Mouse (Mus musculus) intestine, embryonic 14.5 days (tissue): Measurements from ENCODE around the gene Gpr137b. TPM values are rescaled to one million over a fixed set of nuclear protein-coding genes. Genes with fewer than 3 reads are reported as not detected.
"Not testable (repeated sequence)": the region's sequence is repeated elsewhere in the genome, so short reads cannot be mapped to it uniquely, and the experiment has no call there.

Experiments used
- ATAC-seq: fragments of 200-750 bp; cut with Nextera tagmentation; replicated peaks from 2 replicates; pipeline ENCODE4 v1.8.0; 2017; ENCODE audit warnings: low read depth, moderate number of reproducible peaks, moderate TSS enrichment, moderate library complexity; ENCODE audit not compliant: low FRiP score, low TSS enrichment
- DNase-seq: peaks from one replicate; pipeline ENCODE4 v3.0.0-alpha.2; 2018; ENCODE audit warnings: low spot score
- H3K27ac ChIP-seq: fragments of 300-500 bp; sonication (generic); 2 replicates; pipeline ENCODE4 v1.5.1; 2014; ENCODE audit warnings: low read depth, mild to moderate bottlenecking, control low read depth
- H3K27me3 ChIP-seq: fragments of 300-500 bp; sonication (generic); replicated peaks from 2 replicates; pipeline ENCODE4 v1.6.1; 2014; ENCODE audit warnings: low read length, control low read depth; ENCODE audit not compliant: control insufficient read depth, insufficient read depth
- H3K36me3 ChIP-seq: fragments of 300-500 bp; sonication (generic); 2 replicates; pipeline ENCODE4 v1.6.1; 2014; ENCODE audit warnings: low read length, control low read depth; ENCODE audit not compliant: control insufficient read depth, insufficient read depth
- H3K4me1 ChIP-seq: fragments of 300-500 bp; sonication (generic); replicated peaks from 2 replicates; pipeline ENCODE4 v1.6.1; 2014; ENCODE audit warnings: low read length, control low read depth, mixed read lengths; ENCODE audit not compliant: control insufficient read depth, insufficient read depth
- H3K4me2 ChIP-seq: fragments of 300-500 bp; sonication (generic); 2 replicates; pipeline ENCODE4 v1.6.1; 2014; ENCODE audit warnings: low read length
- H3K4me3 ChIP-seq: fragments of 300-500 bp; sonication (generic); 2 replicates; pipeline ENCODE4 v1.5.1; 2014; ENCODE audit warnings: low read depth, low read length, control low read depth, mixed read lengths
- H3K9ac ChIP-seq: fragments of 300-500 bp; sonication (generic); 2 replicates; pipeline ENCODE4 v1.6.1; 2014; ENCODE audit warnings: mild to moderate bottlenecking, low read length
- H3K9me3 ChIP-seq: fragments of 300-500 bp; sonication (generic); 2 replicates; pipeline ENCODE4 v1.6.1; 2016; ENCODE audit warnings: low read length, control low read depth; ENCODE audit not compliant: control insufficient read depth
- WGBS: fragments of 180-500 bp; shearing (Covaris S2); extraction: QIAGEN DNeasy Blood & Tissue Kit; methylation state at CpG from one replicate; pipeline ENCODE4 v1.1.7; 2014; 5-methylcytosine and 5-hydroxymethylcytosine counted together
- polyA plus RNA-seq: library from polyadenylated mRNA; unstranded; fragments of >200 nt; fragmentation: Nextera tagmentation; extraction: Ambion mirVana; gene quantifications from 2 replicates; pipeline ENCODE4 v1.2.1, GENCODE M21; 2014

The Gpr137b gene
- polyA plus RNA-seq, 1 experiment from 2014 or later: 8.2 TPM

DNA sequence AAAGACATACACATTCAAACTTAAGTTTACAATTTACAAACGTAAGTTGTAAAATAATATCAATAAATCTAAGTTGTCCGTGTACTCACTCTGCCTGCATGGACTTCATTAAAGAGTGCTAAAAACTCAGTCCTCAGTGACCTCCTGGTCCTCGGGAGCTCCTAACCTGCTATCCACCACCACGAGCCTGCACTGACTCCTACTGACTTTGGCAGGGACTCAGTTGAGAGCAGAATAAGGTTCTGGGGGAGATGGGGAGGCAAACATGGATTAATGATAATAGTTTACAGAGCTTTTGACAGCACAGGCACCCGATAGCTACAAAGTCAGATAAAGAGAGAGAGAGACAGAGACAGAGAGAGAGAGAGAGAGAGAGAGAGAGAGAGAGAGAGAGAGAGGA, 16.6 kb downstream of the Gpr137b start:
- 79% methylated on average over 5 of the region's 5 CpGs for WGBS

DNA sequence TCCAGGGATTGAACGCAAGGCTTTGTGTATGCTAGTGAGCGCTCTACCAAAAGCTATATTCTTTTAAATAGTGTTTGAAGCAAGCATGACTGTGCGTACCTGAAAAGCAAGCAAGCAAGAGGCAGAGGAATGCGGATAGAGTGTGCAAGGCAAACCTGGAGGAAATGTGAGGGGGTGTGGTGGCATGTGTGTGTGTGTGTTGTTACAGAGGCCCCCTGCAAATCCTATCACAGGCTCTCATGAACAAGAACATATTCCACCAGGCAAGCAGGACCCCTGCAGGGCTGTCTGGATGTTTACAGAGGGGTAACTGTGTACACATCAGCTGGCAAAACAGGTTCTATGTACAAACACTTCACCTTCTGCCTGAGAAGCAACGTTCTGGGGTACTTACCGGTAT, 19.8 kb downstream of the Gpr137b start:
- not testable (repeated sequence) for H3K27me3 ChIP-seq, H3K4me1 ChIP-seq, H3K4me2 ChIP-seq, H3K4me3 ChIP-seq, H3K27ac ChIP-seq, ATAC-seq, H3K36me3 ChIP-seq, H3K9me3 ChIP-seq, DNase-seq, H3K9ac ChIP-seq
- 68% methylated on average over 5 of the region's 6 CpGs for WGBS

More for the DNA sequence above, 16.6 kb downstream of the Gpr137b start:
- Histone ChIP-seq H3K27me3 (no peaks in the 10 kb centered on the region), H3K27ac (no peak overlapping the region), H3K9me3 (no peaks in the 10 kb centered on the region), H3K9ac (no peak overlapping the region), H3K36me3 (no peaks in the 10 kb centered on the region), H3K4me3 (no peak overlapping the region), H3K4me1 (no peaks in the 10 kb centered on the region), H3K4me2 (no peak overlapping the region)
- ATAC-seq (no peak), DNase-seq (no peak)

DNA sequence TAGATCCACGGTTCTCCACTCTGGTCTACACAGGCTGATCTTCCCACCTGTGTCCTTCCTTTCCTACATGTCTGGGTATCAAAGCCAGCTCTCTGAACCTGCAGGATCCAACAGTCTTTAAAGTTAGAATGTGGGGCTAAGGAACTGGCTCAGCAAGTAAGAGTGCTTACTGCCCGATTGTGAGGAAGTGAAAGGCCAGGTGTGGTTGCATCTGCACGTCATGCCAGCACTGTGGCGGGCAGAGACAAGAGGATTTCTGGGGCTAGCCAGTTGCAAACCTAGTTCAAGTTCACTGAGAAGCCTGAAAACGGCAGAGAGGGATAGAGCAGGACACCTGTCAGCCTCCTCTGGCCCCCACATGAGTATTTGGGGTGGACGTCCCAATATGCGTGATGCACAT, 22.4 kb downstream of the Gpr137b start:
- H3K27ac ChIP-seq, ATAC-seq, H3K4me3 ChIP-seq, DNase-seq, H3K27me3 ChIP-seq, H3K9me3 ChIP-seq, H3K4me2 ChIP-seq, H3K36me3 ChIP-seq, H3K9ac ChIP-seq, H3K4me1 ChIP-seq: not testable (repeated sequence)
- WGBS: 91% methylated on average over 7 of the region's 7 CpGs

DNA sequence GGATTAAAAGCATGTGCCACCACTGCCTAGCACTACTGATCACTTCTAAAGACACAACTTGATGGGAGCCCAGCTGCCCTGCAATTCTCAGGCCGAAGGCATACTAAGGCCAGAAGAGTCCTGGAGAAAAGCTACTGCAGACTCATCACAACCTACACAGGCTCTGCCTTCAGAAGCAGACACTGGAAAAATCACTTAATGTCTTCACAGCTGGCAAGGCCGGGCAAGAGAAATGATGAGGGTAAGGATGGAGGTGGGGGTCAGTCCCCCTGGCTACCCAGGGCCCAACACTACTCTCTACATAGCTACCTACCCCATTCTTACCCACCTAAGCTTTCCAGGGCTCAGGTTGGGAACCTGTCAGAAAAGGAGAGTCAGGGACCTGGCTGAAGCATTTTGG, 27.4 kb downstream of the Gpr137b start:
- not testable (repeated sequence) for H3K4me2 ChIP-seq, H3K27me3 ChIP-seq, H3K4me1 ChIP-seq, H3K9ac ChIP-seq, H3K4me3 ChIP-seq, ATAC-seq, H3K36me3 ChIP-seq, DNase-seq, H3K9me3 ChIP-seq, H3K27ac ChIP-seq
- WGBS: 96% methylated on average over 2 of the region's 2 CpGs

DNA sequence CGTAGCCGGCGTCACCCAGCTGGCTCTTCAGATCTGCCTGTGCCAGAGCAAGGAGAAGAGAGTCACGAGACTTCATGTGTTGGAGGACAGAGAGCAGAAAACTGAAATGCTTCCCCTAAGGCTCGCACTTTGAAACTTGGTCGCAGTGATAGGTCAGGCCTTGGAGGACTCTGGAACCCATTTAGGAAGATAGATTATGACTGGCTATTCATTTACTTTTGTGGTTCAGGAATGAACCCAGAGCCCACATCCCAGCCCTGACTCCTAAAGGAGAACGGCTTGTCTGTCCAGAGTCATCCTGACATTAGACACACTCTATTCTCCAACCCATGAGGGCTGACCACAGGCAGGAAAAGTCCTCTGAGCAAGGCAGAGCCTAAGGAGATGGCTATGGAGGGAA, 30.3 kb downstream of the Gpr137b start:
- DNase-seq, ATAC-seq, H3K27ac ChIP-seq, H3K9me3 ChIP-seq, H3K27me3 ChIP-seq, H3K4me1 ChIP-seq, H3K4me3 ChIP-seq, H3K4me2 ChIP-seq, H3K36me3 ChIP-seq, H3K9ac ChIP-seq: not testable (repeated sequence)
- WGBS: 88% methylated on average over 7 of the region's 7 CpGs

DNA sequence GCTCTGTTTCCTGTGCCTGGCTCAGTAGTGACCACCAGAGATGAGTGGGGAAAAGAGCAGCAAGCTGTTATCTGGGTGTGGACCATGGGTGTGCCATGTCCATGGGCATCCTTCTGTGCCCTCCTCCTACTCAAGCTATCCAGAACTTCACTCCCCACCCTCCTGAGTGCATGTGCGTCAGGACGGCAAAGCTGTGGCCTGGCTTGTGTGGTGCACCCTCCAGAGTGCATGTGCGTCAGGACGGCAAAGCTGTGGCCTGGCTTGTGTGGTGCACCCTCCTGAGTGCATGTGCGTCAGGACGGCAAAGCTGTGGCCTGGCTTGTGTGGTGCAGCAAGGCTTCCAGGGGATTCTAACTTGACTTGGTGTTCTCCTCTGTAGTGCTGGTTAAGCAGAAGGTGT, 31.6 kb downstream of the Gpr137b start:
- WGBS: 97% methylated on average over 6 of the region's 6 CpGs
- H3K9me3 ChIP-seq, ATAC-seq, H3K4me1 ChIP-seq, H3K27me3 ChIP-seq, H3K4me3 ChIP-seq, H3K4me2 ChIP-seq, H3K36me3 ChIP-seq, H3K27ac ChIP-seq, DNase-seq, H3K9ac ChIP-seq: not testable (repeated sequence)

DNA sequence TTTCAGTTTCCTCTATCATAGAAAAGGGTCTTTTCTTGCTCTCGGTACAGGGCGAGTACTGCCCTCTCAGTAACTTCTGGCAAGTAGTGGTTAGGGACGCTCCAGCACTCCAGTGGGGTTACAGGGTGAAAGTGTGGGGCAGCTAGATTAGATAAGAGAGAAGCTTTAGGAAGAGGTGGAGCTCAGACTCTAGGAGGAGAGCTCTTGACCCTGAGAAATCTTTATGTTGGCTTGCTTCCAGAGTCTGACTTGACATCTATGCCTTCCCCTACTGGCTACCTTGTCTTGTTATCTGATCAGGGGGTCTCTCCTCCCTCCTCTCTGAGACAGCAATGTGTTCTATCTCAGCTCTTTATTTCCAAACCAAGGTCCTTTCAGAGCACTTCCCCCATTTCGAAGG, 33.8 kb downstream of the Gpr137b start:
- H3K9me3 ChIP-seq, H3K4me3 ChIP-seq, H3K36me3 ChIP-seq, H3K4me2 ChIP-seq, DNase-seq, H3K27me3 ChIP-seq, H3K9ac ChIP-seq, ATAC-seq, H3K27ac ChIP-seq, H3K4me1 ChIP-seq: not testable (repeated sequence)
- WGBS: 78% methylated on average over 4 of the region's 4 CpGs

DNA sequence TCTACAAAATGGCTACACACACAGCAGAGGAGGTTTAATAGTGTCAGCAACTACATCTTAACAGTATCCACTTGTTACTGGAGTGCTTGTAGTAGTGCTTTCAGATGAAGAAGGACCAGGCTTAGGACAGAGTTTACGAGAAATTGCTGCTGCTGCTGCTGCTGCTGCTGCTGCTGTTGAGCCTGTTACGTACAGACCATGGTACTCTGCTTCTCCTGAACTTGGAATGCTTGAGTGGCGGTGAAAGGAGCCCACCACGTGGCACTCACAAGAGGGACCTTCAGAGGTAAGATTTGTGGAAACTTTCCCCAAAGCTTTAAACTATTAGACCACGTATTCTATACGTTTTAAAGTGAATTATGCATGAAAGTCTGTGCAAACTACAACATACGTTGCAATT, 35.2 kb downstream of the Gpr137b start:
- H3K4me3 ChIP-seq, H3K27ac ChIP-seq, DNase-seq, H3K36me3 ChIP-seq, H3K9ac ChIP-seq, H3K9me3 ChIP-seq, H3K4me2 ChIP-seq, H3K4me1 ChIP-seq, ATAC-seq, H3K27me3 ChIP-seq: not testable (repeated sequence)
- 85% methylated on average over 7 of the region's 7 CpGs for whole genome bisulfite sequencing

DNA sequence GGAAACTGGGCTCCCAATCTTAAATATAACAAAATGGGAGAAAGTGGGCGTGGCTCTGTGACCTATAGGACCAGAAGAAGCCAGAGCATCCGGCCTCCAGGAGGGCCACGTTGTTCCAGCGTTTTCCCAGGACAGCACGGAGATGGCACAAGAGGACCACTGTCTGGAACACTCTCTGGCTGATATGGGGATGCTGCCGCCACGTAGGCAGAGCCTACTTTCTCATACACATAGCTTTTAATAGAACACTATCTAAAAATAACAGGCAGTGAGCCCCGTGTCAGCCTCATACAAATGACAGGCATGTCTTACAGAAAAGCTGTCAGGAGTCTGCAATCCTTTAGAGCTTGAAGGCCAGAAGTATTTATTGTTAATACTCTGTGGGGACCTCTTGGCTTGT, 35.7 kb downstream of the Gpr137b start:
- not testable (repeated sequence) for H3K36me3 ChIP-seq, DNase-seq, H3K27ac ChIP-seq, H3K4me3 ChIP-seq, H3K9me3 ChIP-seq, H3K27me3 ChIP-seq, H3K4me1 ChIP-seq, H3K4me2 ChIP-seq, ATAC-seq, H3K9ac ChIP-seq
- WGBS: 75% methylated on average over 8 of the region's 8 CpGs
